Mouse (Mus musculus): ENCODE data around the gene Suv39h2. TPM values are rescaled to one million over a fixed set of nuclear protein-coding genes. Genes with fewer than 3 reads are reported as not detected.
A peak's percentile ranks its signal among the peaks of the same experiment; 100 is the strongest.

Suv39h2 gene
- polyA plus RNA-seq, 1 experiment from 2014 or later, result 24.3 TPM

DNA sequence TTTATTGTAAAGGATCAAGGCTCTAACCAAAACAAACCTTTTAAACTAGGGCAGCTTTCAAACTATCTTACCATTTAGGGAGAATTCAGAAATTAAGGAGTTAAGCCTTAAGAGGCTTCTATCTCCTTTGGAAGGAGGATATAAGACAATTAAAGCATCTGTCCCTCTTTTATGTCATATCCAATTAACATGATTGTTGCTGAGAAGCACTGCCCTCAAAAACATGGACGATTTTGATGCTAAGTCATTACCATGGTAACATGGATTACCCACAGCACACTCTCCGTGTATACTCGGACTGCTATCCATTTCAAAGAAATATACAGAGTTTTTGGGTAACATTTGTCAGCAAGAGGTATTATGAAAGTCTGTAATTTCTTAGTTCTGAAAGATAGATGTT, 15.0 kb upstream of the Suv39h2 start:
- DNase-seq (no peak), ATAC-seq (ENCODE audit: insufficient read depth) (no peak)
- no peak for TF ChIP-seq CTCF (IDR thresholded peaks at IDR 0.05; ENCODE audit: low read depth)
- H3K4me3 ChIP-seq (ENCODE audit: low read depth, low read length), result no peak overlapping the region
- H3K4me1 ChIP-seq (ENCODE audit: insufficient read depth), result no peaks in the 10 kb centered on the region
- H3K9me3 ChIP-seq (ENCODE audit: low read depth, low read length), result no peaks in the 10 kb centered on the region
- H3K27me3 ChIP-seq (ENCODE audit: insufficient read depth, low read length), result no peaks in the 10 kb centered on the region
- H3K4me2 ChIP-seq, result no peak overlapping the region
- peaks cover 52% of the 10 kb centered on the region for H3K36me3 ChIP-seq (ENCODE audit: insufficient read depth)
- no peak overlapping the region for H3K27ac ChIP-seq (ENCODE audit: low read depth)
- 83% methylated on average over 3 of the region's 3 CpGs for WGBS
- H3K9ac ChIP-seq, result no peak overlapping the region

- H3K9ac ChIP-seq, result no peak overlapping the region
- no peaks in the 10 kb centered on the region for H3K9me3 ChIP-seq (ENCODE audit: low read depth, low read length)
- no peaks in the 10 kb centered on the region for H3K27me3 ChIP-seq (ENCODE audit: insufficient read depth, low read length)
- WGBS, result 78% methylated on average over 3 of the region's 3 CpGs
- no peak for TF ChIP-seq CTCF (IDR thresholded peaks at IDR 0.05; ENCODE audit: low read depth)
- DNase-seq (no peak), ATAC-seq (ENCODE audit: insufficient read depth) (no peak)
- no peak overlapping the region for H3K4me3 ChIP-seq (ENCODE audit: low read depth, low read length)
- no peak overlapping the region for H3K4me2 ChIP-seq
- H3K27ac ChIP-seq (ENCODE audit: low read depth), result no peak overlapping the region
- no peaks in the 10 kb centered on the region for H3K36me3 ChIP-seq (ENCODE audit: insufficient read depth)
- H3K4me1 ChIP-seq (ENCODE audit: insufficient read depth), result peaks cover 4% of the 10 kb centered on the region; the same call in 1 of the 2 replicates
These were observed 5.4 kb upstream of the Suv39h2 start for GRCm38 (mm10) chr2:3480239-3480638.

DNA sequence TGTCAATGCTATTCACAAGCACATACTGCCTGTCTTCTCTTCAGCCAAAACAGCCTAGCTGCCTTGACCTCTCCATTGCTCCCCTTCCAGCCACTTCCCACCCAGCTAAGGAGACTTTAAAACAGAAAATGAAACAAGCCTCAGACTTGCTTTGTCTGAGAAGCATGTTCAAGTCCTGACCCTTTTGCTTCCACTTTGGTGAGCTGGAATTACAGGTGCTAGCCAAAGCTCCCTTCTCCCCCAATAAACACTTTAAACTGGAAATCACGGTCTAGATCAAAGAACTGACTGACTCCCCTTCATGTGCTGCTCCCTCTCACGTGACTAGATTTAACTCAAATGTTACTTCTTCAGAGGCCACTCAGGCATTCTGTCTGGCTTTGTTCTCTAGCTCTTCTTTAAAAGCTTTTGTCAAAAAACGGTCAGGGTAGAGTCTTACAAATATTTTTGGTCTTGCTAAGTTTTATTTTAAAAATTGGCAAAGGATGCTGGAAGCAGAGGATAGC, 968 bp upstream of the Suv39h2 start:
- no peak overlapping the region; the same call in 1 of the 2 replicates for H3K27ac ChIP-seq (ENCODE audit: low read depth)
- peaks cover 4% of the 10 kb centered on the region; the same call in 1 of the 2 replicates for H3K4me1 ChIP-seq (ENCODE audit: insufficient read depth)
- peak overlapping the region; percentile 64; the same call in 1 of the 2 replicates for H3K4me3 ChIP-seq (ENCODE audit: low read depth, low read length)
- WGBS, result 55% methylated on average over 3 of the region's 3 CpGs
- H3K36me3 ChIP-seq (ENCODE audit: insufficient read depth), result no peaks in the 10 kb centered on the region
- TF ChIP-seq CTCF (IDR thresholded peaks at IDR 0.05; ENCODE audit: low read depth), result no peak
- H3K4me2 ChIP-seq, result peak overlapping the region; percentile 74
- no peaks in the 10 kb centered on the region for H3K9me3 ChIP-seq (ENCODE audit: low read depth, low read length)
- ATAC-seq (ENCODE audit: insufficient read depth), result no peak
- no peak overlapping the region for H3K9ac ChIP-seq
- H3K27me3 ChIP-seq (ENCODE audit: insufficient read depth, low read length), result no peaks in the 10 kb centered on the region
- DNase-seq, result peak; percentile 4

- DNase-seq (peak; percentile 83), ATAC-seq (ENCODE audit: insufficient read depth) (peak; percentile 84)
- Histone ChIP-seq H3K27me3 (ENCODE audit: insufficient read depth, low read length) (no peaks in the 10 kb centered on the region), H3K4me1 (ENCODE audit: insufficient read depth) (peaks cover 4% of the 10 kb centered on the region; the same call in 1 of the 2 replicates), H3K27ac (ENCODE audit: low read depth) (peak overlapping the region; percentile 87), H3K9me3 (ENCODE audit: low read depth, low read length) (no peaks in the 10 kb centered on the region), H3K4me2 (peak overlapping the region; percentile 68), H3K9ac (peak overlapping the region; percentile 76), H3K4me3 (ENCODE audit: low read depth, low read length) (peak overlapping the region; percentile 64), H3K36me3 (ENCODE audit: insufficient read depth) (no peaks in the 10 kb centered on the region; the same call in 1 of the 2 replicates)
- TF ChIP-seq CTCF (IDR thresholded peaks at IDR 0.05; ENCODE audit: low read depth), result no peak
- WGBS, result under 1% methylated on average over 46 of the region's 46 CpGs
These were observed 448 bp downstream of the Suv39h2 start for GRCm38 (mm10) chr2:3474361-3474805.

GRCm38 (mm10) chr2:3473891-3474290, 940 bp downstream of the Suv39h2 start:
- Histone ChIP-seq H3K27me3 (ENCODE audit: insufficient read depth, low read length) (no peaks in the 10 kb centered on the region), H3K36me3 (ENCODE audit: insufficient read depth) (peaks cover 4% of the 10 kb centered on the region; the same call in 1 of the 2 replicates), H3K4me3 (ENCODE audit: low read depth, low read length) (peak overlapping the region; percentile 64), H3K4me1 (ENCODE audit: insufficient read depth) (peaks cover 4% of the 10 kb centered on the region; the same call in 1 of the 2 replicates), H3K9ac (peak overlapping the region; percentile 76), H3K4me2 (peak overlapping the region; percentile 68), H3K27ac (ENCODE audit: low read depth) (peak overlapping the region; percentile 87), H3K9me3 (ENCODE audit: low read depth, low read length) (no peaks in the 10 kb centered on the region)
- TF ChIP-seq CTCF (IDR thresholded peaks at IDR 0.05; ENCODE audit: low read depth), result no peak
- WGBS, result 2% methylated on average over 12 of the region's 12 CpGs
- DNase-seq (peak; percentile 58), ATAC-seq (ENCODE audit: insufficient read depth) (no peak)

GRCm38 (mm10) chr2:3456590-3456989, 18.2 kb downstream of the Suv39h2 start:
- Histone ChIP-seq H3K4me2 (no peak overlapping the region), H3K27me3 (ENCODE audit: insufficient read depth, low read length) (no peaks in the 10 kb centered on the region), H3K9ac (no peak overlapping the region), H3K36me3 (ENCODE audit: insufficient read depth) (peaks cover 63% of the 10 kb centered on the region), H3K27ac (ENCODE audit: low read depth) (no peak overlapping the region), H3K4me1 (ENCODE audit: insufficient read depth) (no peaks in the 10 kb centered on the region), H3K9me3 (ENCODE audit: low read depth, low read length) (no peaks in the 10 kb centered on the region), H3K4me3 (ENCODE audit: low read depth, low read length) (no peak overlapping the region)
- DNase-seq, result no peak
- TF ChIP-seq CTCF (IDR thresholded peaks at IDR 0.05; ENCODE audit: low read depth), result 0 out of 2 replicates have a peak, but pooled peaks have one; percentile 19
- no peak for ATAC-seq (ENCODE audit: insufficient read depth)
- 81% methylated on average over 4 of the region's 4 CpGs for WGBS

GRCm38 (mm10) chr2:3453096-3453495, 21.7 kb downstream of the Suv39h2 start:
- no peak for ATAC-seq (ENCODE audit: insufficient read depth)
- H3K36me3 ChIP-seq (ENCODE audit: insufficient read depth), result peaks cover 45% of the 10 kb centered on the region
- 94% methylated on average over 3 of the region's 3 CpGs for WGBS

More at GRCm38 (mm10) chr2:3453096-3453495, 21.7 kb downstream of the Suv39h2 start:
- H3K27ac ChIP-seq (ENCODE audit: low read depth), result no peak overlapping the region
- no peaks in the 10 kb centered on the region for H3K9me3 ChIP-seq (ENCODE audit: low read depth, low read length)
- H3K4me2 ChIP-seq, result no peak overlapping the region
- DNase-seq, result no peak
- H3K27me3 ChIP-seq (ENCODE audit: insufficient read depth, low read length), result no peaks in the 10 kb centered on the region
- H3K4me1 ChIP-seq (ENCODE audit: insufficient read depth), result no peaks in the 10 kb centered on the region
- no peak overlapping the region for H3K4me3 ChIP-seq (ENCODE audit: low read depth, low read length)
- H3K9ac ChIP-seq, result no peak overlapping the region
- no peak for TF ChIP-seq CTCF (IDR thresholded peaks at IDR 0.05; ENCODE audit: low read depth)

Data from lung, embryonic 14.5 days (tissue).